Mouse (Mus musculus) liver, embryonic 14.5 days (tissue): Measurements from ENCODE around the gene Fam198a.

Experiments used
- CTCF ChIP-seq: IDR thresholded peaks from 2 replicates; pipeline ENCODE4 v1.5.1; 2016; ENCODE audit warnings: antibody characterized with exemption, low read depth, control low read depth
- EP300 ChIP-seq: IDR thresholded peaks from 2 replicates; pipeline ENCODE4 v1.6.1; 2016; ENCODE audit warnings: antibody characterized with exemption, low read depth

DNA sequence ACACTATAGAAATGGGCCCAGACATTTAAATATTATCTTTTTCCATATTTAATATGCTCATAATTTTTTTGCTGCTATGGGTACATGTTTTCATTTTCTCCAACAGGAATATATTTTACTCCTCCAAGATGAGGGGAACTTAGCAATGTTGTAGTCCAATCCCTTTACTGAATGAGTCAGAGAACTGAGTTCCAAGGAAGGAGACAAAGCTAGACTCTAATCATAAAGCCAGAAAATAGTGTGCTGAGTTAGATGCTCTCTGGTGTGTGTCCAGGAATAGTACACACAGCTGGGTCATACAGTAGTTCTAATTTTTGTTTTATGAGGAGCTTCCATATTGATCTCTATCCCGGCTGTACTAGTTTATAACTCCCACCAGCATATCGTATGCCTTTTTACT lies 55.4 kb downstream of the Fam198a start:
- no peak for TF ChIP-seq CTCF
- TF ChIP-seq EP300: no peak
